Mouse (Mus musculus) spleen, postnatal 36 days (tissue): ENCODE results near the gene Sptan1.

Source experiments
- DNase-seq, 2 experiments: peaks; one replicate each; pipeline ENCODE4 v3.0.0; 2022; ENCODE audit warnings: low spot score in 2 of 2, mixed read lengths in 1 of 2

Sptan1 gene

GRCm38 (mm10) chr2:30061215-30062166 lies 96.1 kb downstream of the Sptan1 start:
- DNase-seq: peak; percentile 50 to 57

GRCm38 (mm10) chr2:30062249-30063093 lies 97.1 kb downstream of the Sptan1 start:
- peak; percentile 43 to 52 for DNase-seq

- no peak for DNase-seq
Observed at GRCm38 (mm10) chr2:30063235-30063634, 97.9 kb downstream of the Sptan1 start.

GRCm38 (mm10) chr2:30063791-30064190 lies 98.4 kb downstream of the Sptan1 start:
- no peak for DNase-seq

GRCm38 (mm10) chr2:30064298-30064697 lies 98.9 kb downstream of the Sptan1 start:
- no peak for DNase-seq

DNA sequence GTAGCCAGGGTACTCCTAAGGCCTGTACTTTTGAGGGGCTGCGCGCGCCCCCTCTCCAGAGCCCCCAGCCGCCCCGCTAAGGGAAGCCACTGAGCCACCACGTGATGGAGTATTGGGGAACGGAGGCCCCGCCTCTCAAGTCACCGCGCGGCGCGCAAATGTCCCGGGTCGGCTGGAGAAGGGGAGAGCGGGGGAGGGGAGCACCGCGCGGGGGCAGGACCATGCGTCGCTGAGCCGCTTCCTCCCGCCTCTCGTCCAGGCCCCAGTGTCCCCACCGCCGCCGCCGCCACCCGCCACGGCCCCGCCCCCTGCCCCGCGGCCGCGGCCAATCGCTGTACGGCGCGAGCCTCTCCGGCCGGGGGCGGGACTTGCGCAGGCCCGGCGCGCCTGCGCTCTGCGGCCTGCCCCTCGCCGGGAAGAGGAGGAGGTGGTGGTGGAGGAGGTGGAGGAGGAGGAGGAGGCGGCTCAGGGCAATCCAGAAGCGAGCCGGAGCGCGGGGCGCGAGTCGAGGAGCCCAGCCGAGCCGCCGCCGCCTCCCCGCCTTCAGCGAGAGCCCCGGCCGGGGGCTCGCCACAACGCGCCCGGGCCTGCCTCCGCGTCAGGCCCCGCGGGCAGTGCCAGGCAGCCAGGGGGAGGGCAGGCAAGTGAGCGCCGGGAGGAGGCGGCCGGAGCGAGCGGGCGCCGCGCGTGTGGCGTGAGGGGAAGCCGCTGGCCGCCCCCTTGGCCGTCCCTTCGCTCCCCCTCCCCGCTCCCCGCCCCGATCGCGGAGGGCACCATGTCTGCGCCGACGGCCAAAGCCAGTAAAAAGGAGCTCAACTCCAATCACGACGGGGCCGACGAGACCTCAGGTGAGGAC lies 100.9 kb downstream of the Sptan1 start:
- peak; percentile 96 to 98 for DNase-seq

GRCm38 (mm10) chr2:30067031-30067888 lies 101.9 kb downstream of the Sptan1 start:
- peak; percentile 49 to 58 for DNase-seq

- DNase-seq: no peak
Observed at GRCm38 (mm10) chr2:30067962-30068361, 102.6 kb downstream of the Sptan1 start.

- no peak for DNase-seq
Observed at GRCm38 (mm10) chr2:30072875-30073274, 107.5 kb downstream of the Sptan1 start.

- no peak for DNase-seq
Observed at GRCm38 (mm10) chr2:30073285-30073684, 107.9 kb downstream of the Sptan1 start.

DNA sequence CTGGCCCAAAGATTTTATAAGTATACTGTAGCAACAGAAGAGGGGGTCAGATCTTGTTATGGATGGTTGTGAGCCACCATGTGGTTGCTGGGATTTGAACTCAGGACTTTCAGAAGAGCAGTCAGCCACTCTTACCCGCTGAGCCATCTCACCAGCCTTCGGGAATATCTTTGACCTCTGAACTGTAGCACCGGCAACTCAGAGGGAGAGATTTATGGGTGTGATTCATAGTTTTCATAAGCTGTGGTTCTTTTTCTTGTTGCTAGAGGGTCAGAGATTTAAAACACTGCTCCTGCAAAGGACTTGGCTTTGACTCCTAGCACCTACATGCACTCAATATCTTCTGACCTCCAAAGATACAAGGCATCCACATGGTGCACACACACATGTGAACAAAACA lies 110.3 kb downstream of the Sptan1 start:
- DNase-seq: no peak

DNA sequence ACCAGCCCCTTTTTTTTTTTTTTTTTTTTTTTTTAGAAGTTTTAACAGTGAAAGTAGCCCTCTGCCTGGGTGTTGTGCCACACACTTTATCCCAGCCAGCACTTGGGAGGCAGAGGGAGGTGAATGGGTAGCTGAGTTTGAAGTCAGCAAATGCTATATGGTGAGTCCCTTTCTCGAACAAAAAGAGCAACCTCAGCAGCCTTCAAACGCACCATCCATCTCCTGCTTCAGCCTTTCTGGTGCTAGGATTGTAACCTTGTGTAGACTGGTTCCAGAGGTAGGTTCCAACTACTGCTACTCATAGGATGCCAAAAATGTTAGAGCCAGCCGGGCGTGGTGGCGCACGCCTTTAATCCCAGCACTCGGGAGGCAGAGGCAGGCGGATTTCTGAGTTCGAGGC lies 111.1 kb downstream of the Sptan1 start:
- DNase-seq: no peak

DNA sequence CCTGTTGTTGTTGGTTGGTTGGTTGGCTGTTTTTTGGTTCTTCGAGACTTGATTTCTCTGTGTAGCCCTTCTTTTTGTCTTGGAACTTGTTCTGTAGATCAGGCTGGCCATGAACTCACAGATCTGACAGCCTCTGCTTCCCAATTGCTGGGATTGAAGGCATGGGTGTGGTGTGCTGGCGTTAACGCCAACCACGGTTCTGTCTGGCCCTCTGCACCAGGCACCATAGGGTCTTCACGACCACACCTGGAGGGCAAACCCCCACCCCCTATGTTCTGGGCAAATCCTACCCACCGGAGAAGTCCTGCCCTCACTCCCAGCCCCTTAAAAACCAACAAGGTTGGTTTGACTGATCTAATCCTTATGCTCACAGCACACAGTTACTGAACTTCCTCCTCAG lies 111.6 kb downstream of the Sptan1 start:
- DNase-seq: no peak

DNA sequence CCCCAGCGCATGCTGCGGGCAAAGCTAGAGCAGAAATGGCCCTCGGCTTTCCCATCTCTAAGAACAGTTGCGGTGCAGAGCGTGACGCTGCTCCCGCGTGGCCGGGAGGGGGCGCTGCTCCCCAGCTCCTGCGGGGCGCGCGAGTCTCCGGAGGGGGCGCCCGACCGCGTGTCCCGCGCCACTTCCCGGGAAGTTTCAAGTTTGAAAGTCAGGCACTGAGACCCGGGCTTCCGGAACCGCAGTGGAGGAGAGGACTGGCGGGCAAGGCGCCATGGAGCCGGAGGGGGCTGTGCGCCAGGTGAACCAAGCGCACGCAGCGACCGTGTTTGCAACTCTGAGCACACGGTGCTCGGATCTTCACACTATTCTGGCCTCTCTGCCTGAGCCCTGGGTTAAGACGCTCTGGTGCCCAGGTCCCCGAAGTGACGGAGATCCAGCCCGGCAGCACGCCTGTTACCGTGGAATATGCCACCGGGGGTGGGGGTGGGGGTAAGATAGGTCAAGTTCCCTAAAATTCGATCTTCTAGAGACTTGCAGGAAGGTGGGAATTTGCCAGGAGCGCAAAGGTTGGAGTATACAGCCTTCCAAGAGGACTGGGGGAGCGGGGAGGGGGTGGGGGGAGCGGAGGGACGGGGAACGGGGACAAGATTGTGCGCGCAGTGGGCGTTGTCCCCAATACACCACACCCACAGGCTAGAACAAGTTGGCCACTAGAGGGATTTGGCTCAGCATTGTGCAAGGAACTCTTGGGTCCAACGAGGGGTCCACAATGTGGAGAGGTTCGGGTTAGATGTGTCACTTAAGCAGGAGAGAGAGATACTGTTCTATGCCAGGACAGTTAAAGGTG lies 112.4 kb downstream of the Sptan1 start, which contains the start of gene Pkn3:
Gene Pkn3 (plus strand): TSS at position 183 of the 847 bp plus-strand sequence.
- DNase-seq: peak; percentile 62 to 75

DNA sequence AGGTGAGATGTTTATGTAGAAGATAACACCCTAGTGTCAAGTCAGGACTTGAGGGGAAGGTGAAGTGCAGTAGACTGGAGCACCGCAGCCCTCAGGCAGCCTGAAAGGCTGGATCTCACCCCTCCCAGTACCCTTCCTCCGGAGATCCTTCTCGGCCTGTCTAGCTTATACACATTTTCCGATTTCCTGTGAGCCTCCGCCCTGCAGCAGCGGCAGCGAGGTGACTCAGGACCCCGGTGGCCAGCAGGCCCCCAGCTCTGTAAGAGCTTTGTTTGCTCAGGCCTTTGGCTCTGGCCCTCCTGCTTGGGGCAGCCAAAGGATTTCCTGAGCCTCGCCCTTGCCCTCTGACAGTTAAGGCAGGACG lies 113.0 kb downstream of the Sptan1 start:
- no peak for DNase-seq

- DNase-seq: no peak
Observed at GRCm38 (mm10) chr2:30078760-30079159, 113.4 kb downstream of the Sptan1 start.

DNA sequence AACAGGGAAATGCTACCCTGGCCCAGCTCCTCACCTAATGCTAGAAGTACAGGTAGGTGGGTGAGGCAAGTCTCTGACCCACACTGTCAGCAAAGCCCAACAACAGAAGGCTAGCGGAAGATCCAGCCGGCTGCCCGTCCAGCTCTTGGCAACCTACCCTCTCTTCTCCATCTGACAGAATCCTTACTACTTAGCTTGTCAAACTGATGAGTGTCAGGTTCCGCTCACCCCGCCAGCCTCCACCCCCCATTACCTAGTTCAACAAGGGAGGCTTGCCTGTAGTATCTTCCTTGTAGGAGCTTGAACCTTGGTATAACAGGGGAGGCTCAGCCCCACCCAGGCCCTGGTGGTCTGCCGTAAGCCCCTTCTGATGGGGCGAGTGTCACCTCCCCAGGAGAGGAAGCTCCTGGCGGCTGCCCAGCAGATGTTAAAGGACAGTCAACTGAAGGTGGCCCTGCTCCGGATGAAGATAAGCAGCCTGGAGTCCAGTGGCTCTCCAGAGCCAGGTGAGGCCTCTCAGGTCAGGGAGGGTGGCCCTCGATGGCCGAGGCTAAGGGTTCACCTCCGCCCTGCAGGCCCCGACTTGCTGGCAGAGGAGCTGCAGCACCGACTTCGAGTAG lies 114.9 kb downstream of the Sptan1 start:
- DNase-seq: no peak
